Mouse (Mus musculus) kidney, adult 2 months (tissue): ENCODE measurements around the gene Cdc42se2.

Source experiments
- CTCF ChIP-seq: fragments of 200-500 bp; conservative IDR thresholded peaks from 2 replicates; pipeline ENCODE4 v1.5.1; 2011; ENCODE audit warnings: low read depth, mild to moderate bottlenecking, control low read depth, low read length, moderate library complexity, mixed read lengths; ENCODE audit not compliant: insufficient read depth, insufficient read length
- POLR2A ChIP-seq: fragments of 200-500 bp; IDR thresholded peaks from one replicate; pipeline ENCODE4 v1.6.1; 2011; ENCODE audit warnings: low read depth, low read length, control low read depth

DNA sequence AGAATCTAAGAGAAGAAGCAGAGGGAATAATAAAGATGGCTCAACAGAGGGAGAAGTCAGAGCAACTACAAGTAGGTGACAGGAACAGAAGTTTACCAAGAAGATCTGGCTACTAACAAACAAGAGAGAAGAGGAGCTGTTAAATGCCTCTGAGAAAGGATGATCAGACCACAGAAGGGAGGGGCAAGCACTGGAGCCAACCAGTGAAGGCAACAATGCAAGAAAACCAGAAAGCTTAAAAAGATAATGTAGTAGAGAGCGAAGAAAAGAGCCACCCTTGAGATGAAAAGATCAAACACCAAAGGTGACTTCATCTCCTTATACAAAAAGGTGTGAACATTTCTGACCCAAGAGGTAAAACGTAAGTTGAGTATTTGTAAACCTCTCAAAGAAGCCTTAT is 46.1 kb downstream of the Cdc42se2 start:
- TF ChIP-seq CTCF (no peak), POLR2A (no peak)
